Mouse (Mus musculus) thymus, adult 2 months (tissue): ENCODE measurements around the gene Atp6v1g2.

Experiments used
- CTCF ChIP-seq: fragments of 200-500 bp; IDR thresholded peaks from 2 replicates; pipeline ENCODE4 v1.5.1; 2012; ENCODE audit warnings: mild to moderate bottlenecking, control low read depth, low read length, moderate library complexity, borderline replicate concordance; ENCODE audit not compliant: control insufficient read depth, poor library complexity, insufficient read depth; ENCODE audit errors: extremely low read depth
- POLR2A ChIP-seq: fragments of 200-500 bp; IDR thresholded peaks from 2 replicates; pipeline ENCODE4 v1.6.1; 2012; ENCODE audit warnings: mild to moderate bottlenecking, low read length, control low read depth, moderate library complexity; ENCODE audit not compliant: control insufficient read depth, poor library complexity, insufficient read depth; ENCODE audit errors: extremely low read depth

DNA sequence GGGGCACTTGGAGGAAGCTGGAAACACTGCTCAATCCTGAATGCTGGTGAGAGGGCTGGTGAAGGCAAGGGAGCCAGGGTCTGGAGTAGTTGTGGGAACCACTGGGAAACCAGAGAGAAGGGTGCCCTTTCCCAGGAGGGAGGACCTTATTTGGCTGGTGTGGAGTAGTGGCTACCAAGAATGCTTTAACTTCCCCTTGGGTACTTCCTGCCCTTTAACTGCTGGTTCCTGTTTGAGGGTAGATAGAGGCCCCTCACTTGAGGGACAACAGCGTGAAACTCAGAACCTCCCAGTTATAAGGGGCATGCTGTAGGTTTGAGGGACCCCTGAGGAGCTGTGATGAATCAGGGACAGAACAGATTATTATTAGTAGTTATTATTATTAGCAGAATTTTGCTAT, 44.3 kb upstream of the Atp6v1g2 start:
- TF ChIP-seq POLR2A (no peak), CTCF (no peak)
